In genomic region chr14:30704098-30704855, GRCm38 (mm10) we compare ENCODE assay signal across 27 mouse cellular contexts. TPM values are rescaled to one million over a fixed set of nuclear protein-coding genes. Genes with fewer than 3 reads are reported as not detected.
DNase-seq lines count a peak whose midpoint lies in the region; ATAC-seq and TF ChIP-seq lines count a peak whose summit lies in the region.
"Had no signal": no experiment of that assay in that cellular context is flagged by ENCODE, and none has a peak within 500 bp of the region (broad histone marks: within the 10 kb centered on the region; RNA-seq: fewer than 3 reads in every experiment).

No protein-coding gene starts in this region.

- H3K4me2 ChIP-seq in intestine, embryonic 15.5 days (replicated peaks): no peak overlapping the region
- peak overlapping the region; percentile 28 for H3K4me2 ChIP-seq in liver, embryonic 14.5 days (ENCODE audit: low read depth)
- H3K4me2 ChIP-seq: forebrain, embryonic 13.5 days; heart, embryonic 12.5 days; hindbrain, embryonic 14.5 days; lung, embryonic 14.5 days; neural tube, embryonic 13.5 days had no signal

- peak; percentile 43 for TF ChIP-seq EP300 in liver, embryonic 14.5 days (IDR thresholded peaks at IDR 0.05; ENCODE audit: low read depth)

- H3K9ac ChIP-seq in intestine, embryonic 15.5 days: no peak overlapping the region
- H3K9ac ChIP-seq in liver, embryonic 14.5 days (replicated peaks): no peak overlapping the region; the same call in 1 of the 2 replicates
- H3K9ac ChIP-seq: forebrain, embryonic 13.5 days; heart, embryonic 12.5 days; hindbrain, embryonic 14.5 days; lung, embryonic 14.5 days; neural tube, embryonic 13.5 days had no signal

- no peaks in the 10 kb centered on the region for H3K9me3 ChIP-seq in intestine, embryonic 15.5 days
- H3K9me3 ChIP-seq in limb, embryonic 10.5 days (replicated peaks): no peaks in the 10 kb centered on the region
- H3K9me3 ChIP-seq in liver, embryonic 14.5 days (ENCODE audit: control insufficient read depth, low read length): no peaks in the 10 kb centered on the region
- H3K9me3 ChIP-seq: forebrain, embryonic 13.5 days; heart, embryonic 12.5 days; midbrain, embryonic 10.5 days; neural tube, embryonic 13.5 days had no signal

- no peaks in the 10 kb centered on the region for H3K27me3 ChIP-seq in intestine, embryonic 15.5 days (replicated peaks)
- no peaks in the 10 kb centered on the region for H3K27me3 ChIP-seq in limb, embryonic 10.5 days (ENCODE audit: low read depth, poor library complexity, severe bottlenecking)
- no peaks in the 10 kb centered on the region for H3K27me3 ChIP-seq in liver, embryonic 14.5 days (ENCODE audit: control insufficient read depth, insufficient read depth, low read length)
- H3K27me3 ChIP-seq: forebrain, embryonic 13.5 days; neural tube, embryonic 13.5 days had no signal

- peak; percentile 73 for ATAC-seq in intestine, embryonic 15.5 days
- ATAC-seq in liver, embryonic 14.5 days (ENCODE audit: insufficient read depth): peak; percentile 81
- ATAC-seq: forebrain, embryonic 13.5 days had no signal

- DNase-seq in limb, embryonic 10.5 days (ENCODE audit: low spot score): peak; percentile 12
- peak in 2 of 3 experiments; percentile 31 to 32 for DNase-seq in liver, embryonic 14.5 days (ENCODE audit: low read depth in 3 of 3, low spot score in 3 of 3)
- DNase-seq in yolk sac, embryonic 10.5 days (ENCODE audit: low spot score): peak; percentile 86
- DNase-seq in thymus, postnatal 0 days (ENCODE audit: low spot score): no peak
- no peak for DNase-seq in T-cell, adult 2 months (ENCODE audit: low spot score)
- no peak for DNase-seq in right cerebral cortex, adult 18-20 months
- DNase-seq: adrenal gland, postnatal 10 days; B cell, adult 2 months; cerebellum, adult 11 months; cerebellum, adult 9-10 months; cerebellum, postnatal 36 days; gastrocnemius, postnatal 25 days; heart, adult 18-20 months; heart, postnatal 4 days; kidney, adult 8-10 months; kidney, postnatal 4 days; lung, embryonic 14.5 days; lung, postnatal 14 days; right cerebral cortex, postnatal 14 days; thymus, adult 2 months had no signal

- peaks cover 2% of the 10 kb centered on the region; the same call in 1 of the 2 replicates for H3K4me1 ChIP-seq in intestine, embryonic 15.5 days (replicated peaks)
- 0 out of 2 replicates have a peak, but pooled peaks cover 3% of the 10 kb centered on the region for H3K4me1 ChIP-seq in limb, embryonic 10.5 days
- H3K4me1 ChIP-seq in liver, embryonic 14.5 days (replicated peaks; ENCODE audit: control insufficient read depth in 2 of 2, insufficient read depth in 2 of 2, low read length in 1 of 2): peaks cover 3 to 21% of the 10 kb centered on the region in 2 experiments; a peak in 3 of 4 replicates
- H3K4me1 ChIP-seq: forebrain, embryonic 13.5 days; heart, embryonic 12.5 days; midbrain, embryonic 10.5 days had no signal

- H3K27ac ChIP-seq in intestine, embryonic 15.5 days: no peak overlapping the region
- no peak overlapping the region for H3K27ac ChIP-seq in limb, embryonic 10.5 days
- H3K27ac ChIP-seq in liver, embryonic 14.5 days: peak overlapping the region; percentile 44
- H3K27ac ChIP-seq: forebrain, embryonic 13.5 days; hindbrain, embryonic 14.5 days; kidney, postnatal 0 days; midbrain, embryonic 10.5 days; neural tube, embryonic 13.5 days had no signal

- 56% methylated on average over 8 of the region's 8 CpGs for WGBS in intestine, embryonic 15.5 days
- WGBS in limb, embryonic 10.5 days: 84% methylated on average over 8 of the region's 8 CpGs
- 32% methylated on average over 8 of the region's 8 CpGs for WGBS in liver, embryonic 14.5 days (ENCODE audit: insufficient replicate concordance)

- TF ChIP-seq CTCF in liver, embryonic 14.5 days (IDR thresholded peaks at IDR 0.05; ENCODE audit: low read depth): no peak

- no peak overlapping the region for H3K4me3 ChIP-seq in intestine, embryonic 15.5 days (replicated peaks)
- no peak overlapping the region for H3K4me3 ChIP-seq in limb, embryonic 10.5 days
- no peak overlapping the region for H3K4me3 ChIP-seq in liver, embryonic 14.5 days (ENCODE audit: insufficient read depth in 1 of 2, low read depth in 2 of 2, low read length in 2 of 2)
- H3K4me3 ChIP-seq: forebrain, embryonic 13.5 days; heart, embryonic 12.5 days; midbrain, embryonic 10.5 days; neural tube, embryonic 13.5 days had no signal

- no peaks in the 10 kb centered on the region for H3K36me3 ChIP-seq in intestine, embryonic 15.5 days
- H3K36me3 ChIP-seq in limb, embryonic 10.5 days: no peaks in the 10 kb centered on the region
- H3K36me3 ChIP-seq in liver, embryonic 14.5 days (replicated peaks; ENCODE audit: control insufficient read depth, insufficient read depth, low read depth): no peaks in the 10 kb centered on the region
- H3K36me3 ChIP-seq: heart, embryonic 12.5 days; midbrain, embryonic 10.5 days; neural tube, embryonic 13.5 days had no signal

RNA-seq across cellular contexts. Expression of gene Sfmbt1, which starts 10.4 kb away (rescaled TPM):
- 11.4 and 12.3 TPM in 2 replicates for polyA plus RNA-seq in intestine, embryonic 15.5 days (2015; fragmentation: Nextera tagmentation; extraction: Ambion mirVana)
- 16.5 and 17.5 TPM in 2 replicates for polyA plus RNA-seq in limb, embryonic 10.5 days (2016; fragmentation: Nextera tagmentation; extraction: Ambion mirVana)
- polyA plus RNA-seq in liver, embryonic 14.5 days (2012; rRNA removed): 2.0 and 3.9 TPM in 2 replicates
- polyA plus RNA-seq in liver, embryonic 14.5 days (2014; fragmentation: Nextera tagmentation; extraction: Ambion mirVana): 11.9 and 13.0 TPM in 2 replicates
- polyA plus RNA-seq in thymus, postnatal 0 days (2015; fragmentation: Nextera tagmentation; extraction: Ambion mirVana): 18.0 and 18.4 TPM in 2 replicates

RNA-seq across cellular contexts. Expression of gene Rft1, which starts 50.1 kb away (rescaled TPM):
- polyA plus RNA-seq in intestine, embryonic 15.5 days (2015; fragmentation: Nextera tagmentation; extraction: Ambion mirVana): 12.6 and 15.0 TPM in 2 replicates
- polyA plus RNA-seq in limb, embryonic 10.5 days (2016; fragmentation: Nextera tagmentation; extraction: Ambion mirVana): 16.6 and 19.3 TPM in 2 replicates
- polyA plus RNA-seq in liver, embryonic 14.5 days (2012; rRNA removed): 3.0 and 3.4 TPM in 2 replicates
- polyA plus RNA-seq in liver, embryonic 14.5 days (2014; fragmentation: Nextera tagmentation; extraction: Ambion mirVana): 2.8 and 2.9 TPM in 2 replicates
- 10.5 and 12.0 TPM in 2 replicates for polyA plus RNA-seq in thymus, postnatal 0 days (2015; fragmentation: Nextera tagmentation; extraction: Ambion mirVana)

Comparison
In these comparisons a context has a peak if more than half of its experiments do, and no peak if none do; other contexts are left out.
1. DNase-seq: peak in limb, embryonic 10.5 days (single experiment), liver, embryonic 14.5 days (2 of 3) and yolk sac, embryonic 10.5 days (single experiment); none in thymus, postnatal 0 days (single experiment), T-cell, adult 2 months (single experiment) and right cerebral cortex, adult 18-20 months (single experiment).